Mouse (Mus musculus) ES-E14 (cell line): ENCODE measurements around the gene Rrm1.

Experiments
- CHD2 ChIP-seq: IDR thresholded peaks from 2 replicates; pipeline ENCODE4 v1.6.1; 2014; ENCODE audit warnings: mild to moderate bottlenecking, low read depth, low read length, inconsistent platforms
- HCFC1 ChIP-seq: IDR thresholded peaks from 2 replicates; pipeline ENCODE4 v1.6.1; 2012; ENCODE audit warnings: low read length, inconsistent platforms, borderline replicate concordance; ENCODE audit not compliant: insufficient read depth
- MAFK ChIP-seq: IDR thresholded peaks from 2 replicates; pipeline ENCODE4 v1.6.1; 2014; ENCODE audit warnings: mild to moderate bottlenecking, low read depth, low read length, inconsistent platforms; ENCODE audit not compliant: insufficient read depth
- ZC3H11A ChIP-seq: IDR thresholded peaks from 2 replicates; pipeline ENCODE4 v1.6.1; 2012; ENCODE audit warnings: low read depth, mild to moderate bottlenecking, inconsistent platforms, low read length, borderline replicate concordance
- ZNF384 ChIP-seq: IDR thresholded peaks from 2 replicates; pipeline ENCODE4 v1.6.1; 2012; ENCODE audit warnings: low read depth, low read length, inconsistent platforms

DNA sequence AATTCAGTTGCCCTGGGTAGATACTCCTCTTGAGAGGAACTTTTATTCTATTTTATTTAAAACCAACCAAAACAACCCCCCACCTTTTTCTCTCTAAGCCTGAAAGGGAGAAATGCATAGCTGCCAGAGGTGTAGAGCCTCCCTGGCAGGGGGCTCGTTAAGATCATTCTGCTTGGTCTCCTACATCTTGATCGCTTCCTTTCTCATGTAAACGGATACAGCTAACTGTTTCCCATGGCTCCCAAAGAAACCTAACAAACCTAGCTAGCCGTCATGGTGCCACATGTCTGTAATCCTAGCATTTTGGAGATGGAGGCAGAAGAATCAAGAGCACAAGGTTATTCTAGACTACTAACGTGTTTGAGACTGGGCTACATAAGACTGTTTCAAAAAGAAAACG is 25.7 kb upstream of the Rrm1 start:
- TF ChIP-seq HCFC1: no peak
- no peak for TF ChIP-seq MAFK
- TF ChIP-seq CHD2: 0 out of 2 replicates have a peak, but pooled peaks have one; percentile 49
- TF ChIP-seq ZC3H11A: no peak
- TF ChIP-seq ZNF384: no peak
